Mouse (Mus musculus) cerebellum, adult (tissue): ENCODE data around the gene Slc19a3.
"Not testable (repeated sequence)": the region's sequence is repeated elsewhere in the genome, so short reads cannot be mapped to it uniquely, and the experiment has no call there.

ENCODE experiments used
- ATAC-seq: cut with Nextera tagmentation; 2 replicates; pipeline ENCODE4 v1.9.2; 2017; ENCODE audit warnings: mild to moderate bottlenecking, moderate library complexity, mixed read lengths; ENCODE audit not compliant: insufficient number of reproducible peaks, low FRiP score, low TSS enrichment

The Slc19a3 gene

DNA sequence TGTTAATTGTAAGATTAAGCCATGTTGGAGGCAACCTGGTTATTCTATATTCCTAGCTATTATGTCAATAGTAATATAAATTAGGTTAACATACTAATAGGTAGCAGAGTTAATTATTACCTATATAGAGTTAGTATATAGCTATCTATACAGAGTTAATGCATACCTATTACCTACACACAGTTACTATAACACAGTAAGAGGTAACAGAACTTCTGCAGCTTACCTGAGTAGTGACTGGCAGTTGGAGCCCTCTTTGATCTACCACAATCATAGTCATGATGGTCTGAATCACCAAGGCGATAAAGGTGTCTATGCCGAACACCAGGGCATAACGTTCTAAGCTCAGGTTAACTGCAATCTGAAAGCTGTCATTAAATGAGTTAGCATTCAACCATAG lies 23.8 kb downstream of the Slc19a3 start:
- no peak for ATAC-seq

DNA sequence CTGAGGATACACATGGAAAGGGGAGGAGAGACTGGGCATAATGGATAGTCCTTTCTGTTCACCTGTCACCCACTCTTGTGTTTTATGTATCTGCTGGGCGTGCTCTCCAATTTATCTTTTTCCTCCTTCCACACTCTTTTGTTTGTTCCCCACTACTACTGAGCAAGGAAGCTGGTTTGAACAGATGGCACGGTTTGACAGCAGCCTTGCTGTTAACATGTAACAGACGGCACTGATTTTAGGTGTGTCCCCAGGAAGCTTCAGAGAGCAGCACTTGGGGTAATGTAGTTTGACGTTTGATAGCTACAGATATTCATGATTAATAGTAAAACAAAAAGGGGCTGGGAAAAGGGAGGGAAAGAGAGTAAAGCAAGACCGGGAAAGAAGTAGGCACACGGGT lies 30.8 kb downstream of the Slc19a3 start:
- ATAC-seq = no peak

DNA sequence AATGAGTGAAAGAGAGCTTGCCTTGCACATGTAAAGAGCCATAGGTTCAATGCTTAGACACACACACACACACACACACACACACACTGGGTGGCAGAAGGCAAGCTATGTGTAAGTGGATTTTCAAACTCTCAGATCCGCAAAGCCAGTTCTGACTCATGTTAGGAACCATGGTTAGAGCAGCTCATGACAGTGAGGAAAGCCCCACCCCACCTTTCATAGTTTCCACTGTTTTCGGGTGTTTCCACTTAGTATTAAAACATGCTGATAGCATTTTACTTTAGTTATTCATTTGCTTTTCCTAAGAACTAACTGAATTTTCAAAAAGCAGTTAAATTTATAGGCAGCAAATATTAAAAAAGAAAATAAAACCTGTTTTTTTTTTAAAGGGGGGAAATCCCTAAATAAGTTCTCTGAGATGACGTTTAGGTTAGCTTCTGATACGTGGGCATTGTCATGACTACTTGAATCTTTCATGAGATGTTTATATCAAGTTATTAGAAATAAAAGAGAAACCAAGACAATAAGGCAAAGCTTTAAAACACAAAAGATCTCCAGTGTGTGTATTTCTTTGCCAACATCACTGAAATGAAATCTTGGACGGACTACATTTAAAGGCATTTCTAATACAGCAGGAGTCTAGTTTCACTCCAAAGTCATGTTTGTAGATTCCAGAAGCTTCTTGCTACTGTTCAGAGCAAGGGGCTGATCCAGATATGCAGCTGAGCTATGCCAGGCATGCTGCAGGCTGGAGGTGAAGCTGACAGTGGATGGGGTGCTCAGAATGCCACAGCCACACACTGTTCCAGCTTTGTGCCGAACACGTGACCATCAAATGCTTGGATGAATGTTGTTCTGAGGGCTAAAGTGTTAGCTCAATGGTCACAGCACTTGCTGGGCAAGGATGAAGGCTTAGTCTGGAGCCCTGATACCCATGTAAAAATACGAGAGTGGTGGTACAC lies 31.7 kb downstream of the Slc19a3 start:
- no peak for ATAC-seq

DNA sequence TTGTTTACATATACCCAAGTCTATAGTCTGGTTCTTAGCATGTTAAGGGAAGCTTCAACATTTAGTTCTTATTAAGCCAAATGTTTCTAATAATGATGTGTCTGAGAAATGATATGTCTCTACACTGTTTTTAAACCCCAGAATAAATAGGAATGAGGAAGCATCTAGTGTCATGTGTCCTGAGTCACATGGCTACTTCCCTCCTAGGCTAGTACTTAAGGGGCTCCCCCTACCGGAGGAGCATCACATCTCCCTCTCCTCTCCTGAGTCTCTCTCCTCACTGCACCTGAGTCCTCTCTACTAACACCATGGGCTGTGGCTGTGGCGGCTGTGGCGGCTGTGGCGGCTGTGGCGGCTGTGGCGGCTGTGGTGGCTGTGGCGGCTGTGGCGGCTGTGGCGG lies 37.9 kb downstream of the Slc19a3 start, which contains the start of gene Gm47959:
Gene Gm47959 (plus strand): TSS at position 243 of the 400 bp plus-strand sequence.
- not testable (repeated sequence) for ATAC-seq

DNA sequence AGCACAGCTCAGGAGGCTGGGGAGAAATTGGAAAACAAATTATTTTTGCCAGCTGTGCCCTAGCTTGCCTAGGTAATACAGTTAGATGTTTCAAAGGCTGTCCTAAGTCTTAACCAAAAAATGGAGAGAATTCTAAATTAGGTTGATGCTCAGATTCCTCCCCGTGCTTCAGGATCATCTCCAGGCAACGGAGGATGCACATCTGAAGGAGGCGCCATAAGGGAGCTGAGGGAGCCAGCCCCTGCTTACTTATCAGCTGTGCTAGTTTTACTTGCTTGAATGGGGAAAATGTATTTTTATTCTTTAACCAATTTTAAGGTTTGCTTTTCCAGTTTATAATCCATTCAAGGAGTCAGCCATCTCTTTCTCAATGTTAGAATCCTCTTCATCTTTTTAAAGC lies 44.3 kb downstream of the Slc19a3 start:
- no peak for ATAC-seq

DNA sequence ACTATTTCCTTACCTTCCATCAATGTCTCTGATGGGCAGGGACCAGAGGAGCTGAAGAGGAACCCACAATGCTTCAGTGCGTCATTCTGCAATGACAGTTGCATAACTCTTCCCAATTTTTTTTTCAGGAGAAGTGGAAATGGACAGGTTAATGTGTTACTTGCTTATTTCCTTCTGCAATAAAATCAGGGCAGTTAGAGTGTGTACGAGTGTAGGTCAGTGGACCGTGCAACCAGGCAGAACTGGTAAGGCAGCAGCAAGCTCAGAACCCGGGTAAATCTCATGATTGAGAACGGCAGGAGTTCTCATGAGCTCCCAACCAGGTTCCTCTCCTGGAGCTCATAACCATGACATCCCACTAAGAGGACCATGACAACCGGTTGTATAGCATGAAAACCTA lies 46.2 kb downstream of the Slc19a3 start:
- no peak for ATAC-seq

DNA sequence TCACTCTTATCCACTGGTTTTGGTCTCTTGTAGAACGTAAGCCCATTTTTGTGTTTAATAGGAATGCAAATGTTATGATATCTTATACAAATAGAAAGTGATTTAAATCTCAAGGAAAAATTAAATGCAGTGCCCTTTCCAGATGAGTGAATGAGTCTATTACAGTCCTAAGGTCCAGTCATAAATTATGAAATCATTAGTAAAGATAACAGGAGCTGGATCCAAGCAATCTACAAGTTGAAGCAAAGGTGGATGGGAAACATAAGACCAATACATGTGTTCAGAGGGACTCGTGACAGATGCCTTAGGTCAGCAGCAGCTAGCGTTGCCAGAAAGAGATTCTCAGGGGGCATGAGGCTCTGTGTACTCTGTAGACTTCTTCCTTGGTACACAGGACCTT lies 46.7 kb downstream of the Slc19a3 start:
- no peak for ATAC-seq

DNA sequence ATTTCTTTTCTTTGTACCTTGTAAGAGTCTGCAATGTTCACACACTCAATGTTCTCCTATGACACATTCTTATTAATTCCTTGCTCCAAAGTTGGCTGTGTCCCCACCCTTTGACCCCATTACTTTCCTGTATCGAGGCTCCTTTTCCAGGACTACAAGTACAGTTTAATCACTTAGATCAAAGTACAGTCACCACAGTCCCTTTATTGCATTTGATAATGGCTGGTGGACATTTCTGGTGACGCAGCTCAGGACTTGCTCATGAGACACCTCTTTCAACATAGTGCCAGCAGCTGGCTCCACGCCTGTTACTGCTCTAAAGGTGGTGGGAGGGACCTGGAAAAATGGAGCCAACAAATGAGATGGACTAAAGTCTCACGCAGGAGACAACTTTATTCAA lies 47.2 kb downstream of the Slc19a3 start:
- ATAC-seq = no peak

DNA sequence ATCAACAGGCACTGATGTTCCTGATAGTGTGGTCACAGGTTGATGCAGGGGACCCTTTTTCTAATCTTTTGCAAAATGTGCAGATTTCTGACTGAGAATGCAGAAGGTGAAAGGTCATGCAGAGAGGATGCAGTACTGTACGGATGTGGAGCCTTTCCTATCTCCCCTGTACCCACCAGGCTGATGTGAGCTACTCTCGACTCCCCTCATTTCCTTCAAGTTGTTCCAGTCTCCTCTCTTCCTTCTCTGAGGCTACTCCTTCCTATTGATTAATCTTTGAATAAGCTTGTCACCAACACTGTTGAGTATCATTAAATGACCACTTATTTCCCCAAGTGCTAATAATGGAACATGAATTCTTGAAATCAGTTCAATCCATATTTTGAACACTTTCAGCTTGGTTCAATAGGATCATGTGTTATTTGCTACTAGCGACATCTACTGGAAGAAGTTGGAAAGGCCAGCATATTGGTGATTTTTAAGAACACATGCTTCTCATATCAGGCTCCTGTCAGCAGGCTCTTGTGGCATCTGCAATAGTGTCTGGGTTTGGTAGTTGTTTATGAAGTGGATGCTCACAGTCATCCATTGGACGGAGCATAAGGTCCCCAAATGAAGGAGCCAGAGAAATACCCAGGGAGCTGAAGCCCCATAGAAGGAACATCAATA lies 50.6 kb downstream of the Slc19a3 start:
- peak; percentile 74 for ATAC-seq

DNA sequence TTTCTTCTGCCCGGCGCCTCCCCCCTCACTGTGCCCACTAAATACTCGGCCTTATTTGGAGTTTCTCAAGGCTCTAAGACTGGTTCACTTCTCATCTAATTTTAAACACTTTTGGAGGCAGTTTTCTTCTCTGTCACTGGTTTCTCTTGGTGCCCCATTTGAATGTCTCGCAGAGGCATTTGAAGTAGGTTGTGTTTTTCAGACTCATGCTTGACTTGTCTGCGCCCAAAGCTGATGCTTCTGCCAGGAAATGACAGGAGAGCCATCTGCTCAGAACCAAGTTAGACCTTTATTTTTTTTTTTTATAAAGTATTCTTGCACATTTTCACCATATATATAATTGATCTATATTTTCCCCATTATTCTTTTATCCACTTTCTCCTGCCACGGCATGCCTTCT lies 51.5 kb downstream of the Slc19a3 start:
- ATAC-seq = no peak

DNA sequence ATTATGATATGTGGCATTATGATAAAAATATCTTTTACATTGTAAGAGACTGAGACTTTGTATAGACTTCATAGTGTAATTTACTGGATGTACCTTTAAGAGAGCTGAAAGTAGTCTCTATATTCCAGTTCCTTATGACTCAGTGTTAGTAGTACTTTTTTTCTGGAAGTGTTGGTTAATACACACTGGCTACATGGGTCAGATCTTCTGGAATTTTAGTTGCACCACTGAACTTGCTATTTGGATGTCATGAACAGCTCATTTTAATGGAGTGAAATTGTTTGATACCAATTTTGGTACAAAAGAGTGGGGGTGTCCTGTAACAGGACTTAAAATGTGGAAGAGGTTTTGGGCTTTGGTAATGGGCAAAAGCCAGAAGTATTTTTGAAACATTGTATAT lies 60.4 kb downstream of the Slc19a3 start:
- ATAC-seq = no peak

DNA sequence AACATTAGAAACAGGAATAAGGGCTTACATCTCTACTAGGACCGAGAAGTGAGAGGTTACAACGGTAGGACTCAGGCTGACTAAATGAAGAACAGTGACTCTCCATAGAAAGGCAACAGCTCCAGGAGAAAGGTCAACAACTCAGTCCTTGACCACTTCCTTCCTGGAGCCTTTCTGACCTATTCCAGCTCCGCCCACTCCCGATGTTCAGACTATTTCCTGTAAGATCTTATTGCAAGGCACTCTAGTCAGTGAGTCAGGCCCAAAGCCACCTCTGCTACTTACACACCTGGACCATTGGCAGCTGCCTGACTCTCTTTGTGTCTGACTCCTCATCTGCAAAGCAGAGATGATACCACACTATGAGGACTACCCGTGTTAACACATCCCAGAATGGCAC lies 62.5 kb downstream of the Slc19a3 start:
- ATAC-seq = no peak

DNA sequence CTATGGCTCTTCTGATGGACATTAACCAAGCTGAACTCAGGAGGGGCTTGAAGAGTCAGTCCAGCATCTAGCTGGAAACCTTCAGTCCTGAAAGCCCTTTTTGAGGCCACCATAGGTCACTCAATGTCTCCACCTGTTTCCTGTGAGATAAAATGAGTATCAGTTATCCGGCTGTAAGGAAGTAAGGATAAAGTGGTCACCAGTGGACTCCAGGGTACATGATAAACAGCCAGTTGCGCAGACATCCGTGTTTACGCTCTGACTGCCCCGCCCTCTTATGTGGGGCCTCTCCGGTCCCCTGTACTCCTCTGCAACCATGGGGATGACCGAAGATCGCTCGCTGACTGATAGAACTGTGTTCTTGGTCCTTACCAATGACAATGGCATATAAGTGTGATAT lies 63.9 kb downstream of the Slc19a3 start:
- ATAC-seq = no peak

DNA sequence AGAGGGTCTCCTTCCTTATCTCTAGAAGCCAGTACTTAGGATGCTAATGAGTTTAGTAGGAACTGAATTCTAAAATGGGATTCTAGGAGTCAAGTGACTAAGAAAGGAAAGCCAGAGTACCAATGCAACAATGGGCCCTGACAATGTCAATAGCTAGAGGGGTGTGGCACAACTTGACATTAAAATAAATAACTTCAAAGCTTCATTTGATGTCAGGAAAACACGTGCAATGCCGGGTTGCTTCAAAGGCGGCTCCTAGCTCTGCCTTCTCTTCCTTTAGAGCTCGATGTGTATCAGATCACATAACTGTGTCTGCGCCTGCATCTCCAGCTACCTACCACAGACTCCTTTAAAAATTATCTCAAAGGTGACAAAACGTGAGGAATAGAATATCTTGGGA lies 64.3 kb downstream of the Slc19a3 start:
- ATAC-seq = no peak

DNA sequence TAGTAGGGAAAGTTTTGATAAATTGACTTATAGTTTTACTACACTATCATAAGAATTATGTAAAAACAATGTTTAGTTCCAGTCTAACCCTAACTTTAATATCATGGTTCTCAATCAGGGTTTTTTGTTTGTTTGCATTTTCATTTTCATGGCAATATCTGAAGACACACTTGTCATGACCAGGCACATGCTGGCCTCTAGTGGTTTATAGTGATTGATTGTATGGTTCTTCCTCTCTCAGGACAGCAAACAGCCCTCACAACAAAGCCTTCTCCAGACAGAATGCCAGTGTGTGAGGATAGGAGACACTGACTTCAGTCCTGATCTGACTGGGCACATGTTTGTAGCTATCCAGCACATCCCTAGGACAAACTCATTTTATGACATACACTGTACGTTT lies 65.0 kb downstream of the Slc19a3 start:
- no peak for ATAC-seq

DNA sequence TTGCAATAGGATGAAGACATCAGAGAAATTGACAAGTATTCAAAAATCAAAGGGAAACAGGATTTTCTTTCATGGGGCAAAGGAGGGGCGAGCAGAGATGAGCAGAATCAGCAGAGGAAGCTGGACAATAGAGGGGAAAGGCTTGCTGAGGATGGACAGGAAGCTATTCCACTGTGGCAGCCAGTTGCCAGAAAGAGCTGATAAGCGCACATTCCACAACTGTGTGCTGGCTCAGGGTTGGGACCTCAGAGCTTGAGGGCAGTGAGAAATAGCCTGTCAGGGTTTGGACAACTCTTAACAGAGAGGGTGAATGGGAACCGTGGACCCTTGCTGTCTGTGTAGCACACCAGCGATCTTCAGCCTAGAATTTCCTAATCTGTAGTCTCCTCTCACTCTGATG lies 66.2 kb downstream of the Slc19a3 start:
- ATAC-seq = no peak

DNA sequence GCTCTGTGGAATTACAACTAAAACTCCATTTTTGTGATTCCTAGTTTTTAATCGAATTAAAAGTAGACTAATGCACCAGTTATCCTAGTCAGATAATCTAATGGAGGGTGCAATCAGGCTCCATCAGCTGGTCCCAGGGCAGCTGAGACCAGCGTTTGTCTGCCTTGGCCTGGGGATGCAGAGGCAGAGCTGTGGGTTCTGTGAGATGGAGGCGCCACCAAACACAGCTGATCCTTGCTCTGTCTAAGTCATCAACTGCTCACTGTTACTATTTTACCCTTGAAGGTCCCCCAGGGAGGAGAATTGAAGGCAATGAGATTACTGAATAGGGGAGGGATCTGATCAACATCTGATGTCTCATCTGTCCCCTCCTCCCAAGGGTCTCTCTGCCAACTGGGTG lies 71.8 kb downstream of the Slc19a3 start:
- no peak for ATAC-seq
